Mouse (Mus musculus): ENCODE results near the gene Kcnc1. TPM values are rescaled to one million over a fixed set of nuclear protein-coding genes. Genes with fewer than 3 reads are reported as not detected.

Kcnc1 gene
- polyA plus RNA-seq, 1 experiment from 2014 or later = 0.24 TPM

DNA sequence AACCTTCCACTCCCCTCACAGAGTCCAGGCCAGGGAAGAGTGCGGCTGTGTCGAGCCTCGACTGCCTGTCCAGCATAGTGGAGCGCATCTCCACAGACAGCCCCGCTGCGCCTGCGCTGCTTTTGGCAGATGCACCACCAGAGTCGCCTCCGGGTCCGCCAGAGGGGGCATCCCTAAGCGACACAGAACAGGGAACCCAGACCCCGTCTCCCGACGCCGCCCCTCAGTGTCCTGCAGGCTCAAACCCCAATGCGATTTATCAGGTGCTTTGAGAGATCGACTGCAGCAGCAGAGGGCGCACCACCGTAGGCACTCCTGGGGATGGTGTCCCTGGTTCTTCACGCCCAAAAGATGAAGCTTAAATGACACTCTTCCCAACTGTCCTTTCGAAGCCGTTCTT, 18.2 kb upstream of the Kcnc1 start:
- Histone ChIP-seq H3K4me3 (peak overlapping the region; percentile 41), H3K27me3 (ENCODE audit: poor library complexity, severe bottlenecking) (peaks cover 77% of the 10 kb centered on the region), H3K9me3 (no peaks in the 10 kb centered on the region)

DNA sequence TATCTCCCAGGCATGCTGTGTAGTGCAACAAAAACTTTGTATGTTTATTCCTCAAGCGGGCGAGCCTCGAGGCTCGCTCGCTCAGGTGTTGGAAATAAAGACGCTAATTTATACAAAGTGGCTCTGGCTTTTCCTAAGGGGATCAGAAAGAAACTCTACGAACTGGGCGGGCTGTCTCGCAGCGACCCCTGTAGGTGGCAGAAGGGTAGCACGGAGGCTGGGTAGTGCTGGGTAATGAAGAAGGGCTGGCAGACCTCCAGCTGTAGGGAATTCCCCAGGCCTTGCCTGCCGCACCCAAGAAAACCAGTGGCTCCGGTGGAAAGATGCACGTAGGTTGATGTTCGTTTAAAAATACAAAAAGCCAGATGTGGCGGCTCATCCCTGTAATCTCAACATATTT, 17.3 kb upstream of the Kcnc1 start:
- Histone ChIP-seq H3K27ac (no peak overlapping the region), H3K36me3 (replicated peaks) (no peaks in the 10 kb centered on the region), H3K27me3 (ENCODE audit: poor library complexity, severe bottlenecking) (peaks cover 69% of the 10 kb centered on the region), H3K4me1 (peaks cover 27% of the 10 kb centered on the region), H3K9me3 (no peaks in the 10 kb centered on the region), H3K4me3 (no peak overlapping the region)
- 12% methylated on average over 16 of the region's 16 CpGs for WGBS
- peak; percentile 59 for DNase-seq (ENCODE audit: extremely low spot score, low spot score)

More for the DNA sequence above, 18.2 kb upstream of the Kcnc1 start:
- Histone ChIP-seq H3K4me1 (peaks cover 27% of the 10 kb centered on the region), H3K27ac (no peak overlapping the region), H3K36me3 (replicated peaks) (no peaks in the 10 kb centered on the region)
- WGBS = 3% methylated on average over 22 of the region's 22 CpGs
- DNase-seq (ENCODE audit: extremely low spot score, low spot score) = peak; percentile 22

DNA sequence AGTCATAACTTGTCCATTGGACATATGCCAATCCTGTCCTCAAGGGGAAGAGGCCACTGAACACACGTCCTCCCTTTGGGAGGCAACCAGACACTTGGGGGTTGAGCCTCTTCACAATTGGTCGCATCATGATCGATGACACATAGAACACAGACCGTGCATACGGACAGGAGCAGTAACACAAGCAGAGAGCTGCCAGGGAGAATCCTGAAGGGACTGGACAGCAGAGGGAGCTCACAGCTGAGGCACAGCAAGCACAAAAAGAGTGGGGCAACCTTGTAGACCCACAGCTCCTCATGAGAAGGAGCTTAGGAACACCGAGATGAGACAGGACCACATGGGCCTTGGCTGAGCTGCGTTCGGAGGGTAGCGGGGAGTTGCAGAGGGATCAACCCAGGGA, 15.7 kb upstream of the Kcnc1 start:
- peaks cover 52% of the 10 kb centered on the region for H3K27me3 ChIP-seq (ENCODE audit: poor library complexity, severe bottlenecking)
- no peaks in the 10 kb centered on the region for H3K9me3 ChIP-seq
- DNase-seq (ENCODE audit: extremely low spot score, low spot score) = no peak
- WGBS = 76% methylated on average over 9 of the region's 9 CpGs
- H3K4me1 ChIP-seq = peaks cover 27% of the 10 kb centered on the region
- H3K27ac ChIP-seq = no peak overlapping the region
- no peaks in the 10 kb centered on the region for H3K36me3 ChIP-seq (replicated peaks)
- H3K4me3 ChIP-seq = no peak overlapping the region

DNA sequence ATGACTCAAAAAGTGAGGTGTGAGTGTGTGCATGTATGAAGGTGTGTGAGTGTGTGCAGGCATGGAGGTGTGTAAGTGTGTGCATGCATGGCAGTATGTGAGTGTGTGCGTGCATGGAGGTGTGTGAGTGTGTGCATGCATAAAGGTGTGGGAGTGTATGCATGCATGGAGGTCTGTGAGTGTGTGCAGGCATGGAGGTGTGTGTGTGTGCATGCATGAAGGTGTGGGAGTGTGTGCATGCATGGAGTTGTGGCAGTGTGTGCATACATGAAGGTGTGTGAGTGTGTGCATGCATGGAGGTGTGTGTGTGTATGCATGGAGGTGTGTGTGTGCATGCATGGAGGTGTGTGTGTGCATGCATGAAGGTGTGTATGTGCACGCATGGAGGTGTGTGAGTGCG, 8.9 kb upstream of the Kcnc1 start:
- no peaks in the 10 kb centered on the region for H3K27me3 ChIP-seq (ENCODE audit: poor library complexity, severe bottlenecking)
- H3K9me3 ChIP-seq = no peaks in the 10 kb centered on the region
- H3K4me3 ChIP-seq = no peak overlapping the region
- no peak for DNase-seq (ENCODE audit: extremely low spot score, low spot score)
- H3K36me3 ChIP-seq (replicated peaks) = no peaks in the 10 kb centered on the region
- no peak overlapping the region for H3K27ac ChIP-seq
- no peaks in the 10 kb centered on the region for H3K4me1 ChIP-seq
- WGBS = 88% methylated on average over 3 of the region's 3 CpGs

DNA sequence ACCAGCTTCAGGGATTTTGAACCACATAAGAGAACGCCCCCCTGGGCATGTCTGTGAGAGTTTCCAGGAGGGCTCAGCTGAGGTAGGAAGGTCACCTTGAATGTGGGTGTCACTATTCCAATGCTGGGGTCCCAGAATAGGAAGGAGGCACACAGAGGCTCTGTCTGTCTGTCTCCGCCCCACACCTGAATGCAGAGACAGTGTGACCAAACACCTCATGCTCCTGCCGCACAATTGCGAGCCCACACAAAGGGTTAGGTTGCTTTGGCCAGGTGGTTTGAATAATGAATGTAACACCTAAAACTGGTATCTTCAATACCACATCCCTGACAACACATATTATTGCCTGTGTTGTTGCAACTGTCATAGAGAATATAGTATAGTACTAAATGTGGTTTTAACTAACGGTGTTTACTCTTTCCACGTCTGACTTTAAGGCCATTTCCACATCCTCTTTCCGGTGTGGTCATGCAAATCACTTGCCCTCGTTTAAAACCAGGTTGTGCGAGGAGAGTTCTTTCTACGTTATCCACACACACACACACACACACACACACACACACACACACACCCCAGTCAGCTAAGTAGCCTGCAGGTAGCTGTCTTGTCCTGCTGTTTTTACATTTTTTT, 6.7 kb upstream of the Kcnc1 start:
- no peaks in the 10 kb centered on the region for H3K4me1 ChIP-seq
- 85% methylated on average over 10 of the region's 10 CpGs for WGBS
- H3K9me3 ChIP-seq = no peaks in the 10 kb centered on the region
- peaks cover 19% of the 10 kb centered on the region for H3K27me3 ChIP-seq (ENCODE audit: poor library complexity, severe bottlenecking)
- no peaks in the 10 kb centered on the region for H3K36me3 ChIP-seq (replicated peaks)
- no peak overlapping the region for H3K4me3 ChIP-seq
- no peak overlapping the region for H3K27ac ChIP-seq
- no peak for DNase-seq (ENCODE audit: extremely low spot score, low spot score)

DNA sequence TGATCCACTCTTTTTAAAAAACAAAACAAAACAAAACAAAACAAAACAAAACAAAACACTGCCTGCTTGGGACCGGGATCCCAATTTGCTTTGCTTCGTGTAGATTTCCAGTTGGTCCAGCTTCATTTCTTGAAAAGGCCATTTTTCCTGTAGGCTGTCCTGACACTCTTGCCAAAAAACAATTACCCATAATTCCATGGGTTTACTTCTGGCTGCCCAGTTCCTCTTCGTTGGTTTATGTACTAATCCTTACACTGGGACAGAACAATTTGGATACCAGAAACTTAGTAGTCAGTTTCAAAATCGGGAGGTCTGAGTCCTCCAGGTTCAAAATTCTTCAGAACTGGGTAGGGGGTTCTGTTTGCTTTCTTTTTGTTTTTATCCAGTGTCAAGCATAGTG, 6.1 kb upstream of the Kcnc1 start:
- DNase-seq (ENCODE audit: extremely low spot score, low spot score) = no peak
- peaks cover 26% of the 10 kb centered on the region for H3K27me3 ChIP-seq (ENCODE audit: poor library complexity, severe bottlenecking)
- no peak overlapping the region for H3K4me3 ChIP-seq
- H3K27ac ChIP-seq = no peak overlapping the region
- no peaks in the 10 kb centered on the region for H3K36me3 ChIP-seq (replicated peaks)
- WGBS = 75% methylated on average over 4 of the region's 4 CpGs
- H3K4me1 ChIP-seq = no peaks in the 10 kb centered on the region
- no peaks in the 10 kb centered on the region for H3K9me3 ChIP-seq

DNA sequence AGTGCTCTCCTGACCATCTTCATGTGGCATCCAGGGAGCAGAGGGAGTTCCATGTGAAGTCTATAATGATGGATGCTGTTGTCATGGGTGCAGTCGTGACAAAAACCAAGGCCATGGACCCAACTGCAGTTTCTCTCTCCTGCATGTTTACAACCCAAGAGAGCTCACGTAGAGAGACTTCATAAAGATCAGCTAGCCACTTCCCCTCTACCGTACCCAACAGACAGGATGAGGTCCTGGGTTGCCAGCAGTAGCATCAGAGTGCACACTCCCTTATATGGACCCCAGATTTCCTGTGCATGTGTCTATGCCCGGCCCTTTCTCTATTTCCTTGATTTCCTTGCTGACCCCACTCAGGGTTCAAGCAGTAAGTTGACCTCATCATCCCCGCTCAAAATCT, 4.6 kb upstream of the Kcnc1 start:
- Histone ChIP-seq H3K27ac (no peak overlapping the region), H3K27me3 (ENCODE audit: poor library complexity, severe bottlenecking) (peaks cover 41% of the 10 kb centered on the region), H3K36me3 (replicated peaks) (no peaks in the 10 kb centered on the region), H3K9me3 (no peaks in the 10 kb centered on the region), H3K4me3 (no peak overlapping the region), H3K4me1 (peaks cover 11% of the 10 kb centered on the region)
- WGBS = 77% methylated on average over 5 of the region's 5 CpGs
- DNase-seq (ENCODE audit: extremely low spot score, low spot score) = no peak

DNA sequence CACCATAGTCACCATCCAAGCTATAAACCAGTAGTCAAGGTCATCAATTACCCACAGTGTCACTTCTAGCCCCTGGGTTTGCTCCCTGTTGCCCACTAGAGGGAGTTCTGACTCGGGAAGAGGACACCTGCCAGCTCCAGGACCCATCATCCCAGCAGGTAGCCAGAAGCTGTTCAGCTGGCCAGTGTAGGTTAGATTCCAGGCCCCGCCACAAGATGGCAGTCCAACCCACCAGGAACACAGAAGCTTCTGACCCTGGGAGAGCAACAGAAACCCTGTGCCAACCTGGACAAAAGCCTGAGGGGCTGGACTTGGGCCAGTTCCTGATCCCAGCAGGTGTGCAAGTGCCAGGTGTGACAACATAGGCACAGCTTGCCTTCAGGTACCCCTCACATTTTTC, 3.2 kb upstream of the Kcnc1 start:
- Histone ChIP-seq H3K27me3 (ENCODE audit: poor library complexity, severe bottlenecking) (peaks cover 55% of the 10 kb centered on the region), H3K27ac (no peak overlapping the region), H3K9me3 (no peaks in the 10 kb centered on the region), H3K4me3 (no peak overlapping the region), H3K36me3 (replicated peaks) (no peaks in the 10 kb centered on the region), H3K4me1 (peaks cover 25% of the 10 kb centered on the region)
- 0% methylated on average over 2 of the region's 2 CpGs for WGBS
- DNase-seq (ENCODE audit: extremely low spot score, low spot score) = peak; percentile 68

DNA sequence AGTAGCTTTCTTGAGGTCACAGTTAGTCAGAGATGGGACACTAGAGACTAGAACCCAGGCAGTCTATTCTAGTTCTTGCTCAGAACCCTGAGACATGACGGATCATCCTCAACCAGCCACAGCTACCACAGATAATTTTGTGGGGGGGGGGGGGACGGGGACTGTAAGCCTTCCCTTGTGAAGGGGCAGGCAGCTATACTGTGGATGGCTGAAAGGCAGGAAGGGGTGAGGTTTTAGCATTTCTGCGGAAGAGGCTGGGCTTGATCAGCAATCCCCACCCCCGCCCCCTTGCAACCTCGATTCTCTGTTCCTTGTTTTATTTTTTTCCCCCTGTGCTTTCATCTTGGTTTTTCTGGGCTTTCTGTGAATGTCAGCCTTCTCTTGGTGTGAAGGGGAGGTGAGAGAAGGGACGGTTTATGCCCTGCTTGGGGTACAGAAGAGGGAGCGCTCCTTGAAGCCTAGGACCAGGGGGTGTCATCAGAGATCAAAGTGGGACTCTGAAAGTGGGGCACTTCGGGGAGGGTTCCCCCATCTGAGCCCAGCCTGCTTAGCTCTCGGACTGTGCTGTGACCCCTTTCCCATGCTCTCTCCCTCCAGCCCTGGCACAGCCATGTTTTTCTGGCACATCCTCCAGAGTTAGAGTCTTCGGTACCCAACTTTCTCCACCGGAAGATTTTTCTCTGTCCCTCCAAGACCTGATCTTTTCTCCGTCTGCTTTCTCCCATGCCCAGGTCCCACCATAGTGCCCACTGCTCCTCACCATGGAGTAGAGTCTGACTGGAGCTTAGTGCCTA, 2.4 kb upstream of the Kcnc1 start:
- no peak overlapping the region for H3K27ac ChIP-seq
- DNase-seq (ENCODE audit: extremely low spot score, low spot score) = no peak
- no peak overlapping the region for H3K4me3 ChIP-seq
- WGBS = 55% methylated on average over 12 of the region's 12 CpGs
- H3K4me1 ChIP-seq = peaks cover 25% of the 10 kb centered on the region
- no peaks in the 10 kb centered on the region for H3K36me3 ChIP-seq (replicated peaks)
- no peaks in the 10 kb centered on the region for H3K9me3 ChIP-seq
- H3K27me3 ChIP-seq (ENCODE audit: poor library complexity, severe bottlenecking) = peaks cover 63% of the 10 kb centered on the region

DNA sequence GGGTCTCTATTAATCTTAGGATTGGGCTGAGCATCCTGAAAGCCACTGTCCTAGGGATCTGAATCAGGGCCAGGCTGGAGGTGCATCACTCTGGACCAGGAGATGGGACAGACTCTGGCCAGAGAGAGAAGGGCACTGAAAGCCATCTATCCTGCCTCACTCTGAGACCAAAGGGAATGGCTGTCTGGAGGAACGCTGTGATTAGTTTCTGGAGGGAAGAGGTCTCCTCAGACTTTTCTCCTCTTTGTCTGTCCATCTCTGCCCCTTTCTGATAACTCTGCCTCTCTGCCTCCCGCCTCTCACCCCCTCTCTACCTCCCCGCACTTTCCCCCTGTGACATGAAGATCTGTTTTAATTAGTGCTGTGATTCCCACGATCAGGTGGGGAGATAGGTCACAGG, 1.4 kb upstream of the Kcnc1 start:
- Histone ChIP-seq H3K4me3 (no peak overlapping the region), H3K36me3 (replicated peaks) (no peaks in the 10 kb centered on the region), H3K27me3 (ENCODE audit: poor library complexity, severe bottlenecking) (peaks cover 73% of the 10 kb centered on the region), H3K4me1 (peaks cover 25% of the 10 kb centered on the region), H3K9me3 (no peaks in the 10 kb centered on the region), H3K27ac (no peak overlapping the region)
- no peak for DNase-seq (ENCODE audit: extremely low spot score, low spot score)
- WGBS = 73% methylated on average over 4 of the region's 4 CpGs

DNA sequence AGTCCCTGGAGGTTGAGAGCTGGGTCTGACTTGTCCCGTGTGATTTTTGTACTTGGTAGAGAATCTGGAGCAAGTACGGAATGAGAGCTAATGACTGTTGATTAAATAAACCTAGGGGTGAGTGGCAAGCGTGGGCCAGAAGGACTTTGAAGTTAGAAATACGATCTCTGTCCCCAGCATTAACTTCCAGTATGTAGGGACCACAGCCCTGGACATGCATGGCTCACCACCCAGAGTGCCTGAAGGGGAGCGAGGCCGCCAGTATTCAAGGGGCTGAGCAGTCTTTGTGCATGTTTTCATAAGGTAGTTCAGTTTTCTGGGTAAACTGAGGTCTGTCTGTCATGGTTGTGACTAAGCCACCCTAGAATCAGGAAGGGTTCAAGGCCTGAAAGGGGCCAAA, 726 bp upstream of the Kcnc1 start:
- Histone ChIP-seq H3K27ac (no peak overlapping the region), H3K9me3 (no peaks in the 10 kb centered on the region), H3K36me3 (replicated peaks) (no peaks in the 10 kb centered on the region), H3K4me3 (peak overlapping the region; percentile 66), H3K4me1 (peaks cover 25% of the 10 kb centered on the region), H3K27me3 (ENCODE audit: poor library complexity, severe bottlenecking) (peaks cover 79% of the 10 kb centered on the region)
- DNase-seq (ENCODE audit: extremely low spot score, low spot score) = no peak
- 46% methylated on average over 6 of the region's 6 CpGs for WGBS

DNA sequence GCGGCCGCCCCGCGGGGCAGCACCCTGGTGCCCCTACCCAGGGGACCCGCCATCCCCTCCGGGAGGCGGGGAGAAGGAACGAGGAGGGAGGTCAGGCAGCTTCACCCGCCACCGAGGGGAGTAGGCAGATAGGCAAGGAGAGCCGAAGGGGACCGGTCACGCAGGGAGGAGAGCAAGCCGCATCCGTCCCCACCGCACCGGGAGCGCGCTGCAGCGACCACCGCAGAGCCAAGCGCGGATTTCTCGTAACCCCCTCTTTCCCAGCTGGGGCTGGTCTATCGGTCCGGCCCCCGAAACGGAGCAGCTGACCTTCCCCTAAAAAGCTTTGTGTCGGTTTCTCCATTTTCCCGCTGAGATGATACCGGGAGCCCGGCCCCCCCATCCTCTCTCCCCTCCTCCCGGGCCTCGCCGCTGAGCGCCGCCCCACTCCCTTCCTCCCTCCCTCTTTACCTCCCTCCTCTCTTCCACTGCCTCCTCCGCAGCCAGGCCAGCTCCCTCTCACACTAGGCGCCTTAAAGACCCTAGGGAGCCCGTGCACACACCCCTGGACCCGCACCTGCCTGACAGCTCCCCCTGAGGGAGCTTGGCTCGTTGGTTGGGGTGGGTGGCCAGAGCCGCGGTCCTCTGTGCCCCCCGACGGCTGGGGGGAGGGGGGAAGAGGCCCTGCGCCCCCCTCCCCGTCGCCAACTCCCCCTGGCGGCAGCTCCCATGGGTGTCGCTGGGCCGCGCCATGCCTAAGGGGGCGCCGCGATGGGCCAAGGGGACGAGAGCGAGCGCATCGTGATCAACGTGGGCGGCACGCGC, 833 bp downstream of the Kcnc1 start:
- DNase-seq (ENCODE audit: extremely low spot score, low spot score) = no peak
- peak overlapping the region; percentile 77 for H3K27ac ChIP-seq
- no peaks in the 10 kb centered on the region for H3K36me3 ChIP-seq (replicated peaks)
- 3% methylated on average over 64 of the region's 64 CpGs for WGBS
- H3K9me3 ChIP-seq = no peaks in the 10 kb centered on the region
- H3K27me3 ChIP-seq (ENCODE audit: poor library complexity, severe bottlenecking) = peaks cover 88% of the 10 kb centered on the region
- peaks cover 25% of the 10 kb centered on the region for H3K4me1 ChIP-seq
- H3K4me3 ChIP-seq = peak overlapping the region; percentile 66
